Mouse (Mus musculus): ENCODE data around the gene Gm29427. TPM values are rescaled to one million over a fixed set of nuclear protein-coding genes. Genes with fewer than 3 reads are reported as not detected.

Gene Gm29427
- polyA plus RNA-seq, 1 experiment from 2014 or later = not detected

GRCm38 (mm10) chr1:130731741-130732337 is 16.2 kb upstream of the Gm29427 start, which contains the start of gene AA986860:
Gene AA986860 (plus strand): TSS chr1:130731976.
- H3K4me1 ChIP-seq = peaks cover 33% of the 10 kb centered on the region

GRCm38 (mm10) chr1:130729153-130729552 is 13.6 kb upstream of the Gm29427 start, which contains the start of gene Pfkfb2:
Gene Pfkfb2 (minus strand): TSS chr1:130729253.
- no peak for ATAC-seq (ENCODE audit: extremely low read depth, insufficient number of reproducible peaks, low FRiP score, low TSS enrichment)
- H3K4me2 ChIP-seq = no peak within 1 kb of the TSS
- H3K9ac ChIP-seq = no peak within 1 kb of the TSS
- H3K9me3 ChIP-seq = no peaks in the 10 kb centered on the region
- no peak within 1 kb of the TSS for H3K27ac ChIP-seq (replicated peaks)
- peaks cover 7% of the 10 kb centered on the region; the same call in 1 of the 2 replicates for H3K27me3 ChIP-seq (replicated peaks)
- WGBS = 70% methylated on average over 2 of the region's 2 CpGs
- H3K4me3 ChIP-seq = no peak within 1 kb of the TSS
- 0 out of 2 replicates have a peak, but pooled peaks cover 4% of the 10 kb centered on the region for H3K36me3 ChIP-seq
- peaks cover 22% of the 10 kb centered on the region for H3K4me1 ChIP-seq

More at GRCm38 (mm10) chr1:130731741-130732337, 16.2 kb upstream of the Gm29427 start, which contains the start of gene AA986860:
- H3K9me3 ChIP-seq = no peaks in the 10 kb centered on the region
- peak within 1 kb of the TSS; percentile 37 for H3K4me3 ChIP-seq
- peak; percentile 78 for ATAC-seq (ENCODE audit: extremely low read depth, insufficient number of reproducible peaks, low FRiP score, low TSS enrichment)
- peak within 1 kb of the TSS; percentile 65 for H3K4me2 ChIP-seq
- no peaks in the 10 kb centered on the region for H3K36me3 ChIP-seq
- no peak within 1 kb of the TSS for H3K27ac ChIP-seq (replicated peaks)
- WGBS = 5% methylated on average over 10 of the region's 10 CpGs
- H3K9ac ChIP-seq = peak within 1 kb of the TSS; percentile 58; the same call in 1 of the 2 replicates
- H3K27me3 ChIP-seq (replicated peaks) = peaks cover 7% of the 10 kb centered on the region; the same call in 1 of the 2 replicates

DNA sequence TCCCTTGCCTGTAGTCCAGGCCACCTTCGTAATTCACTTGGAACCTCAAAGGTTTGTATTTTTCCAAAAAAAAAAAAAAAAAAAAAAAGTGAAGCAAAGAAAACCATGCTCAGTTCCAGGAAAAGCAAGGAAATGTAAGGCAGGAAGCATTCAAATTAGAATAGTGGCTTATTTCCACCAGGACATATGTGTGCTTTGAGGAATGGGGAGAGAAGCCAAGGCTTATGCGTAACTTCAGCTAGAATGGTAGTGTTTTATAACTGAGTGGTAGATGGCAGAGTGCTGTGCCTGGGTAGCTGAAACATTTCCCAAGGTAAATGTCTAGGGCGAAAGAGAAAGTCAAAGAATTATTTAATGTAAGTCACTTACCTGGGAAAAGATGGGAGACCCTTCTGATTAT is 13.1 kb upstream of the Gm29427 start:
- Histone ChIP-seq H3K27me3 (replicated peaks) (peaks cover 7% of the 10 kb centered on the region; the same call in 1 of the 2 replicates), H3K36me3 (0 out of 2 replicates have a peak, but pooled peaks cover 6% of the 10 kb centered on the region), H3K4me2 (no peak overlapping the region), H3K27ac (replicated peaks) (no peak overlapping the region), H3K9me3 (no peaks in the 10 kb centered on the region), H3K9ac (no peak overlapping the region), H3K4me3 (no peak overlapping the region), H3K4me1 (peaks cover 22% of the 10 kb centered on the region)
- ATAC-seq (ENCODE audit: extremely low read depth, insufficient number of reproducible peaks, low FRiP score, low TSS enrichment) = no peak
- 93% methylated on average over 3 of the region's 3 CpGs for WGBS

- Histone ChIP-seq H3K9me3 (no peaks in the 10 kb centered on the region), H3K9ac (no peak overlapping the region), H3K4me1 (peaks cover 19% of the 10 kb centered on the region), H3K4me3 (no peak overlapping the region), H3K27ac (replicated peaks) (no peak overlapping the region), H3K27me3 (replicated peaks) (peaks cover 7% of the 10 kb centered on the region; the same call in 1 of the 2 replicates), H3K36me3 (0 out of 2 replicates have a peak, but pooled peaks cover 10% of the 10 kb centered on the region), H3K4me2 (no peak overlapping the region)
- ATAC-seq (ENCODE audit: extremely low read depth, insufficient number of reproducible peaks, low FRiP score, low TSS enrichment) = no peak
- WGBS = 50% methylated on average over 1 of the region's 1 CpGs
Measured at GRCm38 (mm10) chr1:130728070-130728469, 12.5 kb upstream of the Gm29427 start.

- Histone ChIP-seq H3K4me1 (peaks cover 8% of the 10 kb centered on the region), H3K4me2 (no peak overlapping the region), H3K36me3 (peaks cover 13% of the 10 kb centered on the region; the same call in 1 of the 2 replicates), H3K27me3 (replicated peaks) (peaks cover 7% of the 10 kb centered on the region; the same call in 1 of the 2 replicates), H3K27ac (replicated peaks) (no peak overlapping the region), H3K9ac (no peak overlapping the region), H3K4me3 (no peak overlapping the region), H3K9me3 (no peaks in the 10 kb centered on the region)
- WGBS = 89% methylated on average over 2 of the region's 2 CpGs
- ATAC-seq (ENCODE audit: extremely low read depth, insufficient number of reproducible peaks, low FRiP score, low TSS enrichment) = no peak
Measured at GRCm38 (mm10) chr1:130726396-130726795, 10.8 kb upstream of the Gm29427 start.

GRCm38 (mm10) chr1:130724206-130724605 is 8.6 kb upstream of the Gm29427 start:
- H3K27me3 ChIP-seq (replicated peaks) = peaks cover under 1% of the 10 kb centered on the region; the same call in 1 of the 2 replicates
- H3K4me2 ChIP-seq = no peak overlapping the region
- no peak overlapping the region for H3K9ac ChIP-seq
- H3K36me3 ChIP-seq = peaks cover 18% of the 10 kb centered on the region
- H3K9me3 ChIP-seq = no peaks in the 10 kb centered on the region
- ATAC-seq (ENCODE audit: extremely low read depth, insufficient number of reproducible peaks, low FRiP score, low TSS enrichment) = no peak
- no peak overlapping the region for H3K27ac ChIP-seq (replicated peaks)
- WGBS = 84% methylated on average over 5 of the region's 5 CpGs
- peaks cover 1% of the 10 kb centered on the region for H3K4me1 ChIP-seq
- H3K4me3 ChIP-seq = no peak overlapping the region

DNA sequence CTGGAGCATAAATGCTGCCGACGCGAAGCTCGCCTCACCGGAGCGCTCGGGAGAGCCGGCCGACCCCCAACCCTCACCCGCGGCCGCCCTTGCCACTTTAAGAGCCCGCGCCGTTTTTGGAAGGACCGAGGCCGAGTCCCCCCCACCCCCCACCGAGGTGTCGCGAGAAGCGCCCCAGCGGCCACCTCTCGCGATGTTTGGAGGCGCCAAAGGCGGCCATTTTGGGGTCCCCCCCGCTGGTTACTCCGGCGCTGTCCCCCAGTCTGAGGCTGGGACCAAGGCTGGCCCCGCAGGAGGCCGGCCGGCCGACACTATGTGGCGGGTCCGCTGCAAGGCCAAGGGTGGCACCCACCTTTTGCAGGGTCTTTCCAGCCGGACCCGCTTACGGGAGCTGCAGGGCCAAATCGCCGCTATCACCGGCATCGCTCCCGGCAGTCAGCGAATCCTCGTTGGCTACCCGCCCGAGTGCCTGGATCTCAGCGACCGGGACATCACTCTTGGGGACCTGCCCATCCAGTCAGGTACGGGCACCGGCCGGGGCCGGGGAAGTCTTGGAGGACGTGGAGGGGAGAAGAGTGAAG is 1.8 kb upstream of the Gm29427 start, which contains the start of gene Yod1:
Gene Yod1 (plus strand): TSS at position 37 of the 581 bp plus-strand sequence.
- ATAC-seq (ENCODE audit: extremely low read depth, insufficient number of reproducible peaks, low FRiP score, low TSS enrichment) = peak; percentile 50
- peak within 1 kb of the TSS; percentile 91 for H3K27ac ChIP-seq (replicated peaks)
- H3K4me1 ChIP-seq = peaks cover 16% of the 10 kb centered on the region
- H3K9ac ChIP-seq = peak within 1 kb of the TSS; percentile 93
- under 1% methylated on average over 54 of the region's 54 CpGs for WGBS
- H3K4me2 ChIP-seq = peak within 1 kb of the TSS; percentile 100
- peak within 1 kb of the TSS; percentile 72 for H3K4me3 ChIP-seq
- 0 out of 2 replicates have a peak, but pooled peaks cover 5% of the 10 kb centered on the region for H3K27me3 ChIP-seq (replicated peaks)
- H3K36me3 ChIP-seq = peaks cover 14% of the 10 kb centered on the region
- H3K9me3 ChIP-seq = no peaks in the 10 kb centered on the region

- H3K4me1 ChIP-seq = peaks cover 16% of the 10 kb centered on the region
- no peaks in the 10 kb centered on the region for H3K9me3 ChIP-seq
- H3K27me3 ChIP-seq (replicated peaks) = 0 out of 2 replicates have a peak, but pooled peaks cover 5% of the 10 kb centered on the region
- peak; percentile 3; the same call in 1 of the 2 replicates for ATAC-seq (ENCODE audit: extremely low read depth, insufficient number of reproducible peaks, low FRiP score, low TSS enrichment)
- peaks cover 11% of the 10 kb centered on the region for H3K36me3 ChIP-seq
- peak overlapping the region; percentile 100 for H3K4me2 ChIP-seq
- H3K9ac ChIP-seq = peak overlapping the region; percentile 93
- H3K4me3 ChIP-seq = peak overlapping the region; percentile 72
- H3K27ac ChIP-seq (replicated peaks) = peak overlapping the region; percentile 91
- WGBS = 0% methylated on average over 42 of the region's 42 CpGs
Measured at GRCm38 (mm10) chr1:130716513-130717290, 1.1 kb upstream of the Gm29427 start.

DNA sequence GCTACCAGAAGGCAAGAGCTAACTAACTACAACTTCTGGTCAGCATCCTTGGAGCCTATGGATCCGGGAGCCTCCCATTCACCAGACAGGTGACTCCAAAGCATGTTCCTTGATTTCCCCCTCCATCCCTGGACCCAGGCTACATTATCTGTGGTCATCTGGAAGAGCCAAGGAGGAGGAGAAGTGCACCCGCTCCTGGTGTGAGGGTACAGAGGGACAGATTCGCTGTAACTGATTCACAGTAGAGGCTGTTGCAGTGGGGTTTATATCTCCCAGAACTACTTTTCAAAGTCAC is 566 bp upstream of the Gm29427 start:
- Histone ChIP-seq H3K27ac (replicated peaks) (peak overlapping the region; percentile 91), H3K9ac (peak overlapping the region; percentile 93), H3K4me3 (peak overlapping the region; percentile 72), H3K9me3 (no peaks in the 10 kb centered on the region), H3K4me1 (peaks cover 19% of the 10 kb centered on the region), H3K4me2 (peak overlapping the region; percentile 100), H3K36me3 (peaks cover 13% of the 10 kb centered on the region), H3K27me3 (replicated peaks) (0 out of 2 replicates have a peak, but pooled peaks cover 5% of the 10 kb centered on the region)
- WGBS = 0% methylated on average over 3 of the region's 3 CpGs
- ATAC-seq (ENCODE audit: extremely low read depth, insufficient number of reproducible peaks, low FRiP score, low TSS enrichment) = no peak

- Histone ChIP-seq H3K4me1 (peaks cover 27% of the 10 kb centered on the region), H3K27me3 (replicated peaks) (0 out of 2 replicates have a peak, but pooled peaks cover 5% of the 10 kb centered on the region), H3K9me3 (no peaks in the 10 kb centered on the region), H3K4me3 (peak overlapping the region; percentile 72; the same call in 1 of the 2 replicates), H3K27ac (replicated peaks) (no peak overlapping the region), H3K9ac (no peak overlapping the region), H3K36me3 (peaks cover 8% of the 10 kb centered on the region), H3K4me2 (no peak overlapping the region; the same call in 1 of the 2 replicates)
- WGBS = 84% methylated on average over 4 of the region's 4 CpGs
- ATAC-seq (ENCODE audit: extremely low read depth, insufficient number of reproducible peaks, low FRiP score, low TSS enrichment) = no peak
Measured at GRCm38 (mm10) chr1:130714046-130714445, 1.6 kb downstream of the Gm29427 start.

Data from heart, embryonic 13.5 days (tissue).